Mouse (Mus musculus): ENCODE measurements around the gene Snrk.
"Not testable (repeated sequence)": the region's sequence is repeated elsewhere in the genome, so short reads cannot be mapped to it uniquely, and the experiment has no call there.

The Snrk gene

GRCm38 (mm10) chr9:122143219-122143618 lies 26.2 kb downstream of the Snrk start:
- in situ Hi-C loops (cut with MboI; ENCODE audit: low sequenced_read_pairs) = no loop called here

GRCm38 (mm10) chr9:122144776-122145175 lies 27.7 kb downstream of the Snrk start:
- in situ Hi-C loops (cut with MboI; ENCODE audit: low sequenced_read_pairs) = no loop called here

GRCm38 (mm10) chr9:122145677-122146076 lies 28.6 kb downstream of the Snrk start:
- in situ Hi-C loops (cut with MboI; ENCODE audit: low sequenced_read_pairs) = no loop called here

- in situ Hi-C loops (cut with MboI; ENCODE audit: low sequenced_read_pairs) = no loop called here
Observed at GRCm38 (mm10) chr9:122146124-122146870, 29.2 kb downstream of the Snrk start.

GRCm38 (mm10) chr9:122148356-122148755 lies 31.3 kb downstream of the Snrk start:
- in situ Hi-C loops (cut with MboI; ENCODE audit: low sequenced_read_pairs) = no loop called here

- in situ Hi-C loops (cut with MboI; ENCODE audit: low sequenced_read_pairs) = no loop called here
Observed at GRCm38 (mm10) chr9:122149997-122150826, 33.1 kb downstream of the Snrk start.

GRCm38 (mm10) chr9:122152063-122152462 lies 35.0 kb downstream of the Snrk start:
- in situ Hi-C loops (cut with MboI; ENCODE audit: low sequenced_read_pairs) = no loop called here

- in situ Hi-C loops (cut with MboI; ENCODE audit: low sequenced_read_pairs) = no loop called here
Observed at GRCm38 (mm10) chr9:122152501-122152900, 35.4 kb downstream of the Snrk start.

GRCm38 (mm10) chr9:122153436-122153835 lies 36.4 kb downstream of the Snrk start:
- in situ Hi-C loops (cut with MboI; ENCODE audit: low sequenced_read_pairs) = no loop called here

GRCm38 (mm10) chr9:122155193-122155592 lies 38.1 kb downstream of the Snrk start:
- in situ Hi-C loops (cut with MboI; ENCODE audit: low sequenced_read_pairs) = no loop called here

GRCm38 (mm10) chr9:122156389-122157078 lies 39.5 kb downstream of the Snrk start:
- in situ Hi-C loops (cut with MboI; ENCODE audit: low sequenced_read_pairs) = no loop called here

- in situ Hi-C loops (cut with MboI; ENCODE audit: low sequenced_read_pairs) = no loop called here
Observed at GRCm38 (mm10) chr9:122157079-122157441, 40.0 kb downstream of the Snrk start.

GRCm38 (mm10) chr9:122164535-122164934 lies 47.5 kb downstream of the Snrk start:
- in situ Hi-C loops (cut with MboI; ENCODE audit: low sequenced_read_pairs) = no loop called here

- in situ Hi-C loops (cut with MboI; ENCODE audit: low sequenced_read_pairs) = not testable (repeated sequence)
Observed at GRCm38 (mm10) chr9:122167719-122168118, 50.7 kb downstream of the Snrk start.

GRCm38 (mm10) chr9:122169901-122170300 lies 52.8 kb downstream of the Snrk start:
- in situ Hi-C loops (cut with MboI; ENCODE audit: low sequenced_read_pairs) = no loop called here

GRCm38 (mm10) chr9:122172612-122173186 lies 55.6 kb downstream of the Snrk start:
- in situ Hi-C loops (cut with MboI; ENCODE audit: low sequenced_read_pairs) = no loop called here

GRCm38 (mm10) chr9:122173405-122174233 lies 56.6 kb downstream of the Snrk start:
- in situ Hi-C loops (cut with MboI; ENCODE audit: low sequenced_read_pairs) = no loop called here

GRCm38 (mm10) chr9:122174723-122175122 lies 57.7 kb downstream of the Snrk start:
- in situ Hi-C loops (cut with MboI; ENCODE audit: low sequenced_read_pairs) = no loop called here

- in situ Hi-C loops (cut with MboI; ENCODE audit: low sequenced_read_pairs) = no loop called here
Observed at GRCm38 (mm10) chr9:122177256-122178220, 60.5 kb downstream of the Snrk start.
